Mouse (Mus musculus): ENCODE measurements around the gene Strada. TPM values are rescaled to one million over a fixed set of nuclear protein-coding genes. Genes with fewer than 3 reads are reported as not detected.

Strada gene
- polyA plus RNA-seq, 1 experiment from 2014 or later = 33.4 TPM

DNA sequence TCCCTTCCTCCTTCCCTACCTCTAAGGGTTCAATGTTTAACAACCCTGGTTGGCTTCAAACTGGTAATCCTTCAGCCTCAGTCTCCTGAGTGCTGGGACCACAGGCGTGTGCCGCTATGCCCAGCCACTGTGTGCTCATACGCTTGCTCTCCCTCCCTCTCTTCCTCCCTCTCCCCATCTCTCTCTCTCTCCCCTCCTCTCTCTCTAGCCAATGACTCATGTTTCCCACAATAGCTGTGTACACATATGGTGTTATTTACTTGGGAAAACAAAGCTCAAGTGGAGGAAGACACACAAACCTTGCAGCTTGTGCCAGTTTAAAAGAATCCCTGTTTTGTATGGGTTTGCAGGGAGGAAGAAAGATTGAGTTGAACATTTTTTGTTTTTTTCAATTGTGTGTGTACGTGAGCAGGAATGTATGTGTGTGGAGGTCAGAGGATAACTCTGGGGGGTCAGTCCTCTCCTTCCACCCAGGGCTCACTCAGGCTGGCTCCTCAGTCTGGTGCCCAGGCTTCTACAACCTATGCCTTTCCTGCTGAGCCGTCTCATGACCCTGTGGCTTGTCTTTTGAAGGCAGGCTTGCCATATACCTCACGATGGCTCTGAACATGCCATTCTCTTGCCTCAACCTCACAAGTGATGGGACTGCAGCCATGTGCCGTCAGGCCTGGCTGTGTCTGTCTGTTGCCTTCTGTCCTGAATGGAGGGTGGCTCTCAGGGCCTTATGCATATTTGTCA is 22.1 kb downstream of the Strada start:
- WGBS = 82% methylated on average over 7 of the region's 7 CpGs
- Histone ChIP-seq H3K27me3 (no peaks in the 10 kb centered on the region), H3K4me2 (no peak overlapping the region)

DNA sequence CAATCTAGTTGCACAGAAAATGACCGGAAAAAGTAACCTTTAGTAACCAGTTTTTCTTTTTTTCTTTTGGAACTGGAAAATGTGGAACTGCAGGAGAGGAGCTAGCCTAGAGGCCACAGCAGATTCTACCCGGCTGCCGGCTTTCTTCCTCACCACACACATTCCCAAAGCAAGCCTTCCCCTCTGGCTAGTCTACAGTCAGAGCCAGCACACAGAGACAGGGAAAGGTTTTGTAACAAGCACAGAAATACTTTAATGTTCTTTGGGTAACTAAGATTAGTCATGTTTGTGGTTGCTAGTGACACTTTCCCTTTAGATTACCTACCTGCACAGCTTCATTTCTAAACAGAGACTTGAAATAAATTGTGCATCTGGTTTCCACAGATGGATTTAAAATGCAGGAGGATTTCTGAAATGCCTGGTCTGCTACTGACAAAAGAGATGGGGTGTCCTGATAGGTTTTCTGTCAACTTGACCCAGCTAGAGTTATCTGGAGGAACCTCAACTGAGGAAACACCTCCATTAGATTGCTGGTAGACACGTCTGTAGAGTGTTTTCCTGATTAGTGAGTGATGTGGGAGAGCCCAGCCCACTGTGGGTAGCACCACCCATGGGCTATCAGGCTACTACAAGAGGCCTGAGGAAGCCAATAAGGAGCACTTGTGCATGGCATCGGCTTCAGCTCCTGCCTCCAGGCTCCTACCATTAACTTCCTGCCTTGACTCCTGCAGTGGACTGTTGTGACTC is 23.8 kb downstream of the Strada start:
- Histone ChIP-seq H3K27ac (no peak overlapping the region), H3K4me1 (no peaks in the 10 kb centered on the region), H3K9ac (no peak overlapping the region), H3K9me3 (replicated peaks) (no peaks in the 10 kb centered on the region), H3K4me2 (no peak overlapping the region), H3K4me3 (no peak overlapping the region), H3K36me3 (ENCODE audit: poor library complexity, severe bottlenecking) (peaks cover 19% of the 10 kb centered on the region), H3K27me3 (no peaks in the 10 kb centered on the region)
- ATAC-seq = no peak
- WGBS = 86% methylated on average over 5 of the region's 5 CpGs

More for the DNA sequence above, 22.1 kb downstream of the Strada start:
- Histone ChIP-seq H3K27ac (no peak overlapping the region), H3K9me3 (replicated peaks) (no peaks in the 10 kb centered on the region), H3K36me3 (ENCODE audit: poor library complexity, severe bottlenecking) (peaks cover 23% of the 10 kb centered on the region), H3K9ac (no peak overlapping the region), H3K4me3 (no peak overlapping the region), H3K4me1 (no peaks in the 10 kb centered on the region)
- ATAC-seq = no peak

DNA sequence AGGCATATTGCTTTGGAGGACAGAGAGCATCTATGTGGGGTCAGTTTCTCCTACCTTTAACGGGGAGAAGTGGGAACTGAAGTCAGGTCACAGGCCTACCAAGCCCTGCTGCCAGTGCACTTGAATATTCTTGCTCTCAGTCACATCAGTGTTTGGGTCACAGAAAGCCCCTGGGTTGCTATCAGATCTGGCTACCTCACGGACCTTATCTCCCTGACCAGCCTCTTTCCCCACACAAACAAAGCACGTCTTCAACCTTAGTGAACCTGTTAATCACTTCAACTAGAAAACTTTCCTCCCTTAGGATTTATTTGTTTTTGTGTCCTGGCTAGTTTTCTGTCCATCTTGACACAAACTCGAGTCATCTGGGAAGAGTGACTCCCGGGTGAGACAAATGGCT is 25.6 kb downstream of the Strada start:
- Histone ChIP-seq H3K4me1 (no peaks in the 10 kb centered on the region), H3K4me2 (no peak overlapping the region), H3K9ac (no peak overlapping the region), H3K27ac (no peak overlapping the region), H3K27me3 (no peaks in the 10 kb centered on the region), H3K36me3 (ENCODE audit: poor library complexity, severe bottlenecking) (peaks cover 13% of the 10 kb centered on the region), H3K9me3 (replicated peaks) (no peaks in the 10 kb centered on the region), H3K4me3 (no peak overlapping the region)
- ATAC-seq = no peak
- WGBS = 92% methylated on average over 5 of the region's 5 CpGs

DNA sequence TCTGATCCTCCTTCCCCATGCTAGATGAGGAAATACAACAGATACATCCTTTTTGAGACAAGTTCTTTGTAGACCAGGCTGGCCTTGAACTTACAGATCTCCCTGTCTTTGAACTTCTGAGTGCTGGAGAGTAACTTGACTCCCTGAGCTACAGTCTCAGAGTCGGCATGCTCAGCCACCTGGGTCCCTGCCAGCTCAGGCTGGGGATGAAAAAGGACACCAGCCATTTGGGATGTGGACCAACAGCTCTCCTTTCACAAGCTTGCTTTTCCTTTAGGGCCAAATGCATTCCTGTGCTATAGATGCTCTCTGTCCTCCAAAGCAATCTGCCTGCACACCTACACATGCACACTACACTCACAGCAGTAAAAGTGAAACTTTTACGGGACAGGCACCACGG is 26.9 kb downstream of the Strada start:
- H3K4me3 ChIP-seq = no peak overlapping the region
- H3K4me1 ChIP-seq = no peaks in the 10 kb centered on the region
- no peaks in the 10 kb centered on the region for H3K9me3 ChIP-seq (replicated peaks)
- H3K27ac ChIP-seq = no peak overlapping the region
- peaks cover 17% of the 10 kb centered on the region for H3K36me3 ChIP-seq (ENCODE audit: poor library complexity, severe bottlenecking)
- ATAC-seq = no peak
- H3K9ac ChIP-seq = no peak overlapping the region
- no peak overlapping the region for H3K4me2 ChIP-seq
- 85% methylated on average over 3 of the region's 3 CpGs for WGBS
- H3K27me3 ChIP-seq = no peaks in the 10 kb centered on the region

DNA sequence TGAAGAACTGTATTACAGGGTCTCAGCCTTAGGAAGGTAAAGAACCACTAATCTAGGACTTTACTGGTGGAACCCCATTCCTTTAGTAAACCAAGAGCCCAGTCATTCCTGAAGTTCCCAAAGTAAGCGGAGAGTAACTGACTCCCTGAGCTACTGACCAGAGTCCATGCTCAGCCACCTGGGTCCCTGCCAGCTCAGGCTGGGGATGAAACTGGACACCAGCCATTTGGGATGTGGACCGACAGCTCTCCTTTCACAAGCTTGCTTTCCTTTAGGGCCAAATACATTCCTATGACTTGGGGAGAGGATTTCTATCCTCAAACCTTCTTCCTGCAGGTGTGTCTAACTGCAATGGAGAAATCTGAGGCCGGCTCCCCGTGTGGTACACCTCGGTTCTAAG is 27.6 kb downstream of the Strada start:
- Histone ChIP-seq H3K9me3 (replicated peaks) (no peaks in the 10 kb centered on the region), H3K9ac (no peak overlapping the region), H3K27ac (no peak overlapping the region), H3K4me2 (no peak overlapping the region), H3K4me3 (no peak overlapping the region), H3K27me3 (no peaks in the 10 kb centered on the region), H3K36me3 (ENCODE audit: poor library complexity, severe bottlenecking) (peaks cover 24% of the 10 kb centered on the region), H3K4me1 (no peaks in the 10 kb centered on the region)
- 84% methylated on average over 5 of the region's 5 CpGs for WGBS
- no peak for ATAC-seq

DNA sequence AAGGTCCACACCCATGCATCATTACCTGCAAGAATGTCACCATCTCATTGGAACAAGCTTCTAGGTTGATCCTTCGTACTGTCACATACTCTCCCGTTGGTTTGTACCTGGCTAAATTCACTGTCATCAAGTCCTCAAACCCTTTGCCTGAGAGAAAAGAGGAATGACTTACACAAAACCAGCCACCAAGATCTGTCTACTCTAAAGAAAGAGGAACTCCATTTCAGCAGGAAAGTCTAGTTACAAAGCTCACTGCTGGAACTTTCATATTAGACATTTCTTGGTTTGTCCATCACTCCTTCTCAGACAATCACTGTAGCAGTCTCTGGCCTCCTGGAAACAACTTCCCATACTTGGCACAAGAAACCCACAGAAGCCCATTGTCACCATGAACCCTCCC is 28.7 kb downstream of the Strada start:
- Histone ChIP-seq H3K9ac (no peak overlapping the region; the same call in 1 of the 2 replicates), H3K4me1 (no peaks in the 10 kb centered on the region), H3K27me3 (no peaks in the 10 kb centered on the region), H3K36me3 (ENCODE audit: poor library complexity, severe bottlenecking) (peaks cover 31% of the 10 kb centered on the region), H3K4me2 (no peak overlapping the region), H3K27ac (no peak overlapping the region), H3K4me3 (no peak overlapping the region), H3K9me3 (replicated peaks) (no peaks in the 10 kb centered on the region)
- no peak for ATAC-seq
- WGBS = 98% methylated on average over 2 of the region's 2 CpGs

DNA sequence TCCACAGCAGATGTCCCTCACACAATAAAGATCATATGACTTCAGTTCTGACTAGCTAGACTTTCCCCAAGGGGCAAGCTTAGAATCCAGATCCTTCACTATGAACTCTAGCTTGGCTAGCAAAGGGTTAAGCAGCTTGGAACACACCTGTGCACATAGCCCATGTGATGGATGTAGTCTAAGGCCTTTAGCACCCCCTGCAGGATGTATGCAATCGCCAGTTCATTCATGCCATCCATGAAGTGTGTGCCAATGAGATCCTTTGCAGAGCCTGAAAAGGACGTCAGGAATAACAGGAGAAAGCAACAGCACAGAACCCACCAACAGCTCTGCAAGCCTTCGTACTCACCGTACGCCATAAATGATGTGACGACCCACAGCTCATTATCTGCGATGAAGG is 31.2 kb downstream of the Strada start:
- H3K9ac ChIP-seq = no peak overlapping the region
- no peaks in the 10 kb centered on the region for H3K4me1 ChIP-seq
- no peaks in the 10 kb centered on the region for H3K9me3 ChIP-seq (replicated peaks)
- 73% methylated on average over 7 of the region's 7 CpGs for WGBS
- peaks cover 52% of the 10 kb centered on the region for H3K36me3 ChIP-seq (ENCODE audit: poor library complexity, severe bottlenecking)
- H3K27me3 ChIP-seq = no peaks in the 10 kb centered on the region
- H3K4me3 ChIP-seq = no peak overlapping the region
- H3K27ac ChIP-seq = no peak overlapping the region
- ATAC-seq = no peak
- H3K4me2 ChIP-seq = no peak overlapping the region

DNA sequence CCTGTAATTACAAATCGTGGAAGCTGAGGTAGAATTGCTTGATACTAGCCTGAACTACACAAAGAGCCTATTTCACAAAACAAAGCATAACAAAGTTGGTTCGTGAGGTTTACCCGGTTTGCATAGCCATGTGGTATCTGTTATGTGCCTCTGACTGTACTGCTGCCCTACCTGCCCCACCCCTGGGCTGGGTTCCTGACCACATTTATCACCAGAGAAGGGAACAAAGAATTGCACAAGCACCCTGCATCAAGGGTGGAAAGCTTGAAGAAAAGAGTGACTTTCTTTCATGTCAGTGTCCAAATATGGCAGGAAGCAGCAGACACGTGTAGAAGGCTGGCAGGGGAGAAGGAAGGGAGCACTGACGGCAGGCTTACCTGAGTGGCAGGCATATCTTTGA is 34.5 kb downstream of the Strada start:
- H3K36me3 ChIP-seq (ENCODE audit: poor library complexity, severe bottlenecking) = peaks cover 79% of the 10 kb centered on the region
- H3K27ac ChIP-seq = no peak overlapping the region

DNA sequence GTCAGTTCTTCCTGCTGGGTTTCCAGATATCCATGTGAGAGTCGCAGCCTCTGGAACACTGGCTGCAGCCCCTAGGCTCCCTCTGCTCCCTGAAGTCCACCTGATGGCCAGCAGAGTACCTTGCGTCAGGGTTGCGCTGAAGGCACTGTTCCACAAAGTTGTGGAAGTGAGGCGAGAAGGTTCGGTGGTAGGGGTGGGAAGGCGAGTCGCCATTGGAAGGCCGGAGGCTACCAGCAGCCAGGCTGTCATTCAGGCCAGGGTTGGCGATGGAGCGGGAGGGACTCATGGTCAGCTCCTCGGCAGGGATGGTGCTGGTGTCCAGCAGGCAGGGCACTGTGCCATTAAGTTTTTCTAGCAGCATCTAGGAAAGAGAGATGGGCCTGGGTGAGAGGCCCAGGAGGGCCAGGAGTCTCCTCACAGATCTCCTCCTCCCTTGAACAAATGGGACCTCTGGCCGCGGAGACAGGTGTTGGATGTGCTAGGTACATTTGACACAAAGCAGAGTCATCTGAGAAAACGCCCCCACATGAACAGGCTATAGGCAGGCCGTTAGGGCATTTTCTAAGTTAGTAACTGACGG is 37.3 kb downstream of the Strada start:
- Histone ChIP-seq H3K9ac (no peak overlapping the region), H3K4me2 (no peak overlapping the region), H3K27ac (no peak overlapping the region), H3K36me3 (ENCODE audit: poor library complexity, severe bottlenecking) (peaks cover 63% of the 10 kb centered on the region), H3K27me3 (no peaks in the 10 kb centered on the region), H3K4me1 (peaks cover 12% of the 10 kb centered on the region), H3K4me3 (no peak overlapping the region), H3K9me3 (replicated peaks) (no peaks in the 10 kb centered on the region)
- no peak for ATAC-seq
- 96% methylated on average over 16 of the region's 16 CpGs for WGBS

More for the DNA sequence above, 34.5 kb downstream of the Strada start:
- ATAC-seq = no peak
- Histone ChIP-seq H3K9ac (no peak overlapping the region), H3K4me1 (no peaks in the 10 kb centered on the region), H3K4me3 (no peak overlapping the region), H3K4me2 (no peak overlapping the region), H3K27me3 (no peaks in the 10 kb centered on the region), H3K9me3 (replicated peaks) (no peaks in the 10 kb centered on the region)
- 85% methylated on average over 5 of the region's 5 CpGs for whole genome bisulfite sequencing

DNA sequence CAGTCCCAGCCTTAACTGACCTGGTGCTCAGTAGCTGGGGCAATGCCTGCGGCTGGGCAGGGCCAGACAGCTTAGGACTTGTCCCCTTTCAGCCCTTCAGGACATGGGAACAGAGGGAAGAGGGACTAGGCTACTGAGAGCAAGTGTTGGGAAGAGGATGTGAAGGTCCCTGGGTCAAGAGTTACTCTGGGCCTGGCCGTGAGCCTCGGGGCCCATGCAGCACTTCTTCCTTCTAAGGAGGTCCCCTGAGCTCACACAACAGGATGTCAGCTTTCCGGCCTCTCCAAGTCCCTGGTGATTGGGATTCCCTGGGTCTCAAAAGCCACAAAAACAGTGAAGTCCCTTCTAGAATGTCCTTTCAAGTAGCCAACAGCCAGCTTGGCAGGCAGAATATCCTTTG is 38.4 kb downstream of the Strada start:
- H3K4me2 ChIP-seq = no peak overlapping the region
- H3K27ac ChIP-seq = no peak overlapping the region
- peaks cover 57% of the 10 kb centered on the region for H3K36me3 ChIP-seq (ENCODE audit: poor library complexity, severe bottlenecking)
- peaks cover 21% of the 10 kb centered on the region for H3K4me1 ChIP-seq
- no peaks in the 10 kb centered on the region for H3K9me3 ChIP-seq (replicated peaks)
- 91% methylated on average over 4 of the region's 4 CpGs for WGBS
- H3K4me3 ChIP-seq = no peak overlapping the region
- H3K27me3 ChIP-seq = no peaks in the 10 kb centered on the region
- no peak overlapping the region for H3K9ac ChIP-seq
- ATAC-seq = no peak

DNA sequence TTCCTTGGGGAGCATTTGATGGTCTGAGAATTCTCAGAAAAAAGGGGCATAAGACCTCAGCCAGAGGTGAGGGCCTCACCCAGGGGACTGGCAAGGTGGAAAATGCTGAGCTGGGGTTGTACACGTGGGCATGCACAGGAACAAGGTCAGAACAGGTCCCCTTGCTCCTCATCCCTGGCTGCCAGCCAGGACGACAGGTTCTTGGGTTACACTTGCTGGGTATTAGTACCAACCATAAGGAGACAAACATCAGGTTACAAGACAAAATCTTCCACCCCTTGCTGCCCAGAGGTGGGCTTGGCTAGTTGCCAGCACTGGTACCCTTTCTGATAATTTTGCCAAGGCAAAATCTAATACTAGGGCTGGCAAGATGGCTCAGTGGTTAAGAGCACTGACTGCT is 39.7 kb downstream of the Strada start:
- Histone ChIP-seq H3K4me3 (no peak overlapping the region), H3K36me3 (ENCODE audit: poor library complexity, severe bottlenecking) (peaks cover 57% of the 10 kb centered on the region), H3K27me3 (no peaks in the 10 kb centered on the region), H3K9ac (no peak overlapping the region), H3K9me3 (replicated peaks) (no peaks in the 10 kb centered on the region), H3K4me1 (peaks cover 33% of the 10 kb centered on the region), H3K4me2 (no peak overlapping the region), H3K27ac (no peak overlapping the region; the same call in 1 of the 2 replicates)
- whole genome bisulfite sequencing = 98% methylated on average over 2 of the region's 2 CpGs
- no peak for ATAC-seq
